Mouse (Mus musculus) left cerebral cortex, adult 18-20 months (tissue): ENCODE results near the gene Tgfb3. TPM values are rescaled to one million over a fixed set of nuclear protein-coding genes. Genes with fewer than 3 reads are reported as not detected.

Source experiments
- total RNA-seq, 2 experiments: library from RNA; stranded (reverse); gene quantifications; 2 replicates each; pipeline ENCODE4 v1.2.3; 2021

The Tgfb3 gene
- total RNA-seq, 2 experiments from 2014 or later, result 16.4 to 17.9 TPM

Other genes starting within 250 kb of the Tgfb3 start
- 10 to 100 TPM; 16.1 to 16.4 TPM for gene Ift43, start 3.5 kb upstream of the Tgfb3 start, total RNA-seq
- gene Gpatch2l, start 162.8 kb upstream of the Tgfb3 start, total RNA-seq, result 10 to 100 TPM; 33.4 to 36.2 TPM